Mouse (Mus musculus) testis, adult 2 months (tissue): ENCODE data around the gene Mtf1. TPM values are rescaled to one million over a fixed set of nuclear protein-coding genes. Genes with fewer than 3 reads are reported as not detected.

Experiments used
- H3K27ac ChIP-seq: fragments of 200-500 bp; 2 replicates; pipeline ENCODE4 v1.5.1; 2012; ENCODE audit warnings: low read depth, low read length; ENCODE audit not compliant: control insufficient read depth, insufficient read depth
- H3K27me3 ChIP-seq: fragments of 200-500 bp; 2 replicates; pipeline ENCODE4 v1.6.1; 2012; ENCODE audit warnings: mild to moderate bottlenecking, low read length, moderate library complexity; ENCODE audit not compliant: control insufficient read depth, insufficient read depth
- H3K36me3 ChIP-seq: fragments of 200-500 bp; 2 replicates; pipeline ENCODE4 v1.6.1; 2012; ENCODE audit warnings: mild to moderate bottlenecking, low read length; ENCODE audit not compliant: control insufficient read depth, insufficient read depth
- H3K4me1 ChIP-seq: fragments of 200-500 bp; 2 replicates; pipeline ENCODE4 v1.6.1; 2012; ENCODE audit warnings: low read length; ENCODE audit not compliant: control insufficient read depth, insufficient read depth
- H3K4me3 ChIP-seq: fragments of 200-500 bp; 2 replicates; pipeline ENCODE4 v1.5.1; 2012; ENCODE audit warnings: low read depth, mild to moderate bottlenecking, low read length, moderate library complexity, mixed read lengths; ENCODE audit not compliant: control insufficient read depth
- CTCF ChIP-seq: fragments of 200-500 bp; IDR thresholded peaks from 2 replicates; pipeline ENCODE4 v1.5.1; 2012; ENCODE audit warnings: low read depth, mild to moderate bottlenecking, inconsistent platforms, low read length, moderate library complexity; ENCODE audit not compliant: control insufficient read depth, insufficient read depth, insufficient replicate concordance
- POLR2A ChIP-seq: fragments of 200-500 bp; IDR thresholded peaks from 2 replicates; pipeline ENCODE4 v1.6.1; 2012; ENCODE audit warnings: low read depth, mild to moderate bottlenecking, inconsistent platforms, low read length, moderate library complexity; ENCODE audit not compliant: control insufficient read depth
- polyA plus RNA-seq: library from polyadenylated mRNA; depleted of rRNA; stranded (reverse); fragments of >200 nt; gene quantifications from 2 replicates; pipeline ENCODE4 v1.2.3, GENCODE M21; 2012; rRNA removed

Gene Mtf1
- polyA plus RNA-seq, 1 experiment: 64.0 TPM

- H3K4me1 ChIP-seq: peaks cover 7% of the 10 kb centered on the region
- TF ChIP-seq POLR2A (no peak), CTCF (no peak)
- peaks cover 2% of the 10 kb centered on the region; the same call in 1 of the 2 replicates for H3K27me3 ChIP-seq
Measured at GRCm38 (mm10) chr4:124890831-124891230, 88.9 kb downstream of the Mtf1 start.

DNA sequence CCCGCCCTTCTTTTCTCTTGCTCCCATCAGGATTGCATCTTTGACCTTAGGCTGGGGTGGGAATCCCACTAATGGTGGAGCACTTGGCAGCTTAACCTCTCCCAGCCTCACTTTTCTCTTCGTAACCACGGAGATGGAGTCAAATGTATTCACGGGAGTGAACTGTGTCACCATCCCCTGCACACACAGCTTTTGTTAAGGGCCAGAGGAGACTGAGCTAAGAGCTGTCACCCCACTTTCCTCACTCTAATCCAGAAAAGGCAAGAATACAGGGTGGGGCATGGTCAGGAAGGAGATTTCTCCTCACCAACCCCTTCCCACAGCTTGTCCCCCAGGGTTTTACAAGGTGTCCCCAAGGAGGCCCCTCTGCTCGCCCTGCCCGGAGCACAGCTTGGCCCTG is 91.9 kb downstream of the Mtf1 start:
- peaks cover 8% of the 10 kb centered on the region for H3K4me1 ChIP-seq
- H3K4me3 ChIP-seq: peak overlapping the region; percentile 51
- H3K27me3 ChIP-seq: no peaks in the 10 kb centered on the region
- no peaks in the 10 kb centered on the region for H3K36me3 ChIP-seq
- no peak for TF ChIP-seq CTCF
- TF ChIP-seq POLR2A: no peak
- no peak overlapping the region for H3K27ac ChIP-seq

More at GRCm38 (mm10) chr4:124890831-124891230, 88.9 kb downstream of the Mtf1 start:
- Histone ChIP-seq H3K4me3 (no peak overlapping the region), H3K36me3 (no peaks in the 10 kb centered on the region), H3K27ac (no peak overlapping the region)

DNA sequence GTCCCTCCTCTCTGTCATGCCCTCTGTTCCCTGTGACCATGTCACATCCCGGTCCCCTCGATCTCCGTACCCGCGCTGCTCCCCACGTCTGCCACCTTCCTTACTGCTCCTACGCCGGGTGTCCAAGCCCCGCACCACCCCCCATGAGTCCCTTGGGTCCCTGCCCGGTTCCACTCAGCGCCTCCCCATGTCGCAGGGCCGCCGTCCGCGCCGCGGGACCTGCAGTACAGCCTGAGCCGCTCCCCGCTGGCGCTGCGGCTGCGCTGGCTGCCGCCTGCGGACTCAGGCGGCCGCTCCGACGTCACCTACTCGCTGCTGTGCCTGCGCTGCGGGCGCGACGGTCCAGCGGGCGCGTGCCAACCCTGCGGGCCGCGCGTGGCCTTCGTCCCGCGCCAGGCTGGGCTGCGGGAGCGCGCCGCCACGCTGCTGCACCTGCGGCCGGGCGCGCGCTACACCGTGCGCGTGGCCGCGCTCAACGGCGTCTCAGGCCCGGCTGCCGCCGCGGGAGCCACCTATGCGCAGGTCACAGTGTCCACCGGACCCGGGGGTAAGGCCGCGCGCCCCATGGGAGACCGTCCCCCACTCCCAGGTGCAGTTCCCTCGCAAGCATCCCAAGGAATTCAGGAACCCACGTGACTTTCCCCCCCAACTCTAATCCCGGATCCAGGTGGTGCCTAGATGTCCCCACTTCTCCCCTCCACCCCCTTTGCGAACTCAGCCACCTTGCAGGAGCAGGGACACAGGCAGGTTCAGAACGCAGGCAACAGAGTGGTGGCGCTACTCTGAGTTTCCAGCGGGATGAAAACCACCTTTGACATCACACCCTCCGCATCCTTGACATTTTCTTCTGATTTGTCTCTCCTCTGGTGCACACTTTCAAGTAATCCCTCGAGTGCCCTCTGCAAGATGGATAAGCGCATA is 92.9 kb downstream of the Mtf1 start:
- Histone ChIP-seq H3K27ac (no peak overlapping the region), H3K4me1 (peaks cover 10% of the 10 kb centered on the region), H3K4me3 (peak overlapping the region; percentile 51), H3K36me3 (no peaks in the 10 kb centered on the region), H3K27me3 (no peaks in the 10 kb centered on the region)
- TF ChIP-seq POLR2A: no peak
- no peak for TF ChIP-seq CTCF

DNA sequence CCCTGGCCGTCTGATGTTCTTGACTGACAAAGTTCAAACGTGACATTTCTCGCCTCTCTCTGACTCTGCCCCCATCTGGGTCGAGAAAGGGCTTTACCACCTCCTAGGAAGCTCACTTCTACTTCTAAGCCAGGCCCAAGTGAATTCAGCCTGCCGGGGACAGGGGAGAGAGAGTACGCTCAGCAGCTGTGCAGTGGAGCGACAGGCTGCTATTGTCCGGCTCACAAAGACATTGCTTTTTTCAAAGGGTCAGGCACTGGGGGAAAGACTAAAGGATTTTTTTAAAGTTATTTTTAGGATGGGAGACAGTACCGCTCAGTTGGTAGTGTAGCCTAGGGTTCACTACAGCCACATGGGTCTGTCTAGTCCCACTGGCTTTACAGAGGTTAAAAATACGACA is 96.5 kb downstream of the Mtf1 start:
- no peak for TF ChIP-seq POLR2A
- Histone ChIP-seq H3K27ac (no peak overlapping the region), H3K4me1 (peaks cover 11% of the 10 kb centered on the region)

More for the DNA sequence above, 96.5 kb downstream of the Mtf1 start:
- Histone ChIP-seq H3K36me3 (no peaks in the 10 kb centered on the region), H3K4me3 (no peak overlapping the region), H3K27me3 (no peaks in the 10 kb centered on the region)

Other genes starting within 250 kb of the Mtf1 start
- gene 3100002H09Rik, start 191.3 kb upstream of the Mtf1 start, polyA plus RNA-seq: not detected in 2 replicates
- gene Pou3f1, start 145.3 kb upstream of the Mtf1 start, polyA plus RNA-seq: 0.22 and 0.32 TPM in 2 replicates
- 4.3 and 4.8 TPM in 2 replicates for gene Utp11, start 108.5 kb upstream of the Mtf1 start, polyA plus RNA-seq
- gene Fhl3, start 101.4 kb upstream of the Mtf1 start, polyA plus RNA-seq: 1.2 and 1.6 TPM in 2 replicates
- 24.2 and 24.7 TPM in 2 replicates for gene Sf3a3, start 87.3 kb upstream of the Mtf1 start, polyA plus RNA-seq
- gene Inpp5b, start 60.3 kb upstream of the Mtf1 start, polyA plus RNA-seq: 19.3 and 26.9 TPM in 2 replicates
- gene Yrdc, start 48.6 kb downstream of the Mtf1 start, polyA plus RNA-seq: 49.4 and 54.1 TPM in 2 replicates
- gene 1110065P20Rik, start 49.1 kb downstream of the Mtf1 start, polyA plus RNA-seq: 195 and 219 TPM in 2 replicates
- 0.23 and 0.32 TPM in 2 replicates for gene Maneal, start 60.1 kb downstream of the Mtf1 start, polyA plus RNA-seq
- 7.2 and 9.3 TPM in 2 replicates for gene Epha10, start 78.8 kb downstream of the Mtf1 start, polyA plus RNA-seq
- 7.1 and 8.0 TPM in 2 replicates for gene 9930104L06Rik, start 134.9 kb downstream of the Mtf1 start, polyA plus RNA-seq
- gene Cdca8, start 137.2 kb downstream of the Mtf1 start, polyA plus RNA-seq: 45.5 and 47.0 TPM in 2 replicates
- 1.1 and 1.7 TPM in 2 replicates for gene Rspo1, start 184.3 kb downstream of the Mtf1 start, polyA plus RNA-seq
- gene Gnl2, start 214.5 kb downstream of the Mtf1 start, polyA plus RNA-seq: 24.5 and 25.3 TPM in 2 replicates